Mouse (Mus musculus) stomach, postnatal 0 days (tissue): ENCODE results near the gene Smcr8.

ENCODE experiments used
- CTCF ChIP-seq: IDR thresholded peaks from 2 replicates; pipeline ENCODE4 v1.5.1; 2016; ENCODE audit warnings: antibody characterized with exemption, low read depth, mild to moderate bottlenecking, moderate library complexity
- EP300 ChIP-seq: optimal IDR thresholded peaks from 2 replicates; pipeline ENCODE3; 2016; ENCODE audit warnings: antibody characterized with exemption

- TF ChIP-seq CTCF (no peak), EP300 (no peak)
Observed at GRCm38 (mm10) chr11:60769322-60769721, 8.0 kb upstream of the Smcr8 start.
